In the genomic region with DNA sequence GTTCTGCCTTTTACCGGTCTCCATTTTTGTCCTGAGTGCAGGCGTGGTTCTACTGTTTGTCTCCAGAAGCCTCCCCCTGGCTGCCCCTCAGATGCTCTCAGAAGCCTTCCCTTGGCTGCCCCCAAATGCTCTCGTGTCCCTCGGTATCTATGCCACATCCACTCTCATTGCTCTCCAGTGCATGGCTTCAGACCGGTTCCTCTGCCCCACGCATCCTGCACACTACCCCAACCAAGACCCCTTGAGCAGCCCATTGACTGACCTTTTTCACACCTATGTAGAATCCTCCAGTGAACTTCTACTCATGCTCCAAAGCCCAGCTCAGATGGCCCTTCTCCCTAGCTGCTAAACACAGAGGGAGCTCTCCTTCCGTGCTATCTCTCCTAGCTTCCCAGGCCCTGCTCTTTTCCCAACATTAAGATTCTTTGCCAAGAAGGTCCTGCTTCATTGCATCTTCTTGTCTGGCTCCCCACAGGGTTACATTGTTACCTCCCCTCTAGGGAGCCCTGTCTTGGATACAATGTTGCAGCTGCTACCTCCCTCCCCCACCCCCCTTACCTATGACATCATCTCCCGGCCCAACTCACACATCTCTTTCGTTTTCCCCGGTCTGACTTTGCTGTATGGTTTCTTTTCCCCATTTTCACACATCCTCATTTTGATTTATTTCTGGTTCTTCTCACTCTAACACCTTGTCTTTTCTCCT, we compare ENCODE assay signal across 8 mouse cellular contexts. TPM values are rescaled to one million over a fixed set of nuclear protein-coding genes. Genes with fewer than 3 reads are reported as not detected.
DNase-seq lines count a peak whose midpoint lies in the region; ATAC-seq lines count a peak whose summit lies in the region.

No protein-coding gene starts in this region.

- DNase-seq in midbrain, embryonic 11.5 days (ENCODE audit: low spot score, missing footprints), result no peak
- DNase-seq in embryonic facial prominence, embryonic 10.5 days (ENCODE audit: low spot score), result no peak
- DNase-seq in skeletal muscle tissue, adult 2 months (ENCODE audit: low read depth, low spot score), result peak; percentile 34
- DNase-seq in ovary, postnatal 14 days (ENCODE audit: low spot score), result no peak
- no peak for DNase-seq in layer of hippocampus, postnatal 10 days (ENCODE audit: low spot score in 2 of 2)
- no peak for DNase-seq in lung, adult 18-20 months

- no peak overlapping the region for H3K4me3 ChIP-seq in midbrain, embryonic 12.5 days
- no peak overlapping the region for H3K4me3 ChIP-seq in midbrain, embryonic 11.5 days (ENCODE audit: low read depth, low read length)
- no peak overlapping the region for H3K4me3 ChIP-seq in embryonic facial prominence, embryonic 10.5 days
- no peak overlapping the region for H3K4me3 ChIP-seq in hindbrain, embryonic 13.5 days

- peaks cover 64% of the 10 kb centered on the region for H3K4me1 ChIP-seq in midbrain, embryonic 12.5 days
- peaks cover 27% of the 10 kb centered on the region for H3K4me1 ChIP-seq in midbrain, embryonic 11.5 days (ENCODE audit: control insufficient read depth, insufficient read depth, low read length)
- H3K4me1 ChIP-seq in embryonic facial prominence, embryonic 10.5 days, result peaks cover 90% of the 10 kb centered on the region
- H3K4me1 ChIP-seq in hindbrain, embryonic 13.5 days (replicated peaks), result peaks cover 92% of the 10 kb centered on the region

- no peak overlapping the region for H3K9ac ChIP-seq in midbrain, embryonic 12.5 days (replicated peaks)
- no peak overlapping the region for H3K9ac ChIP-seq in midbrain, embryonic 11.5 days (ENCODE audit: low read length)
- H3K9ac ChIP-seq in hindbrain, embryonic 13.5 days, result peak overlapping the region; percentile 19; the same call in 1 of the 2 replicates

- 55% methylated on average over 10 of the region's 10 CpGs for WGBS in midbrain, embryonic 12.5 days
- 50% methylated on average over 10 of the region's 10 CpGs for WGBS in midbrain, embryonic 11.5 days
- WGBS in embryonic facial prominence, embryonic 10.5 days, result 65% methylated on average over 10 of the region's 10 CpGs
- WGBS in hindbrain, embryonic 13.5 days, result 51% methylated on average over 10 of the region's 10 CpGs

- H3K27ac ChIP-seq in midbrain, embryonic 12.5 days (replicated peaks), result peak overlapping the region; percentile 54; the same call in 1 of the 2 replicates
- no peak overlapping the region for H3K27ac ChIP-seq in midbrain, embryonic 11.5 days (ENCODE audit: low read depth, low read length)
- peak overlapping the region; percentile 61 for H3K27ac ChIP-seq in embryonic facial prominence, embryonic 10.5 days (replicated peaks)
- H3K27ac ChIP-seq in hindbrain, embryonic 13.5 days, result peak overlapping the region; percentile 61

- no peak for ATAC-seq in midbrain, embryonic 12.5 days (ENCODE audit: low FRiP score, low read depth)
- ATAC-seq in midbrain, embryonic 11.5 days (ENCODE audit: low FRiP score), result no peak
- ATAC-seq in hindbrain, embryonic 13.5 days (ENCODE audit: low FRiP score), result 0 out of 2 replicates have a peak, but pooled peaks have one; percentile 7

- H3K9me3 ChIP-seq in midbrain, embryonic 12.5 days, result no peaks in the 10 kb centered on the region
- H3K9me3 ChIP-seq in midbrain, embryonic 11.5 days (ENCODE audit: control insufficient read depth, low read length), result no peaks in the 10 kb centered on the region
- no peaks in the 10 kb centered on the region for H3K9me3 ChIP-seq in embryonic facial prominence, embryonic 10.5 days
- no peaks in the 10 kb centered on the region for H3K9me3 ChIP-seq in hindbrain, embryonic 13.5 days

- H3K36me3 ChIP-seq in midbrain, embryonic 12.5 days, result no peaks in the 10 kb centered on the region
- H3K36me3 ChIP-seq in midbrain, embryonic 11.5 days (ENCODE audit: control insufficient read depth, insufficient read depth, low read length), result no peaks in the 10 kb centered on the region
- peaks cover 5% of the 10 kb centered on the region for H3K36me3 ChIP-seq in embryonic facial prominence, embryonic 10.5 days (replicated peaks)
- H3K36me3 ChIP-seq in hindbrain, embryonic 13.5 days, result no peaks in the 10 kb centered on the region

- no peak overlapping the region for H3K4me2 ChIP-seq in midbrain, embryonic 12.5 days (replicated peaks)
- no peak overlapping the region for H3K4me2 ChIP-seq in midbrain, embryonic 11.5 days
- H3K4me2 ChIP-seq in hindbrain, embryonic 13.5 days, result 0 out of 2 replicates have a peak overlapping the region, but pooled peaks have one; percentile 13

- no peaks in the 10 kb centered on the region for H3K27me3 ChIP-seq in midbrain, embryonic 12.5 days
- no peaks in the 10 kb centered on the region for H3K27me3 ChIP-seq in midbrain, embryonic 11.5 days (ENCODE audit: control insufficient read depth, insufficient read depth, low read length)
- no peaks in the 10 kb centered on the region for H3K27me3 ChIP-seq in embryonic facial prominence, embryonic 10.5 days (replicated peaks; ENCODE audit: low read depth, poor library complexity, severe bottlenecking)
- no peaks in the 10 kb centered on the region for H3K27me3 ChIP-seq in hindbrain, embryonic 13.5 days

RNA-seq across cellular contexts. Expression of gene Sdc3, which starts 9.4 kb away (rescaled TPM):
- 46.5 and 52.1 TPM in 2 replicates for polyA plus RNA-seq in midbrain, embryonic 12.5 days (2016; fragmentation: Nextera tagmentation; extraction: Ambion mirVana)
- 12.1 and 13.6 TPM in 2 replicates for polyA plus RNA-seq in midbrain, embryonic 11.5 days (2014; fragmentation: Nextera tagmentation; extraction: Ambion mirVana)
- polyA plus RNA-seq in embryonic facial prominence, embryonic 10.5 days (2016; fragmentation: Nextera tagmentation; extraction: Ambion mirVana), result 31.9 and 32.8 TPM in 2 replicates
- 71.3 and 76.9 TPM in 2 replicates for polyA plus RNA-seq in hindbrain, embryonic 13.5 days (2015; fragmentation: Nextera tagmentation; extraction: Ambion mirVana)
- total RNA-seq in layer of hippocampus, postnatal 10 days (2021), result 100 to 1,000 TPM; 368 to 378 TPM
